Mouse (Mus musculus) adrenal gland, postnatal 10 days (tissue): ENCODE measurements around the gene Pear1. TPM values are rescaled to one million over a fixed set of nuclear protein-coding genes. Genes with fewer than 3 reads are reported as not detected.
"Not testable (repeated sequence)": the region's sequence is repeated elsewhere in the genome, so short reads cannot be mapped to it uniquely, and the experiment has no call there.

Experiments used
- DNase-seq: peaks from one replicate; pipeline ENCODE4 v3.0.0; 2021; ENCODE audit warnings: mixed read lengths
- long read RNA-seq, 2 experiments: library from polyadenylated mRNA; stranded (forward); transcript quantifications; one replicate each; pipeline ENCODE4 v2.0.0; 2021
- total RNA-seq, 2 experiments: library from RNA; stranded (reverse); gene quantifications; 2 replicates each; pipeline ENCODE4 v1.2.3; 2021

Gene Pear1
- 10 to 100 TPM; 29.7 to 30.9 TPM for total RNA-seq
- long read RNA-seq, experiment 1, partial matches to known transcripts: 5 of 7 reads
- long read RNA-seq, experiment 1, other reads (novel, unspliced or antisense): 2 of 7 reads
- long read RNA-seq, experiment 2, full-length matches to known transcripts: 2 of 10 reads
- long read RNA-seq, experiment 2, partial matches to known transcripts: 5 of 10 reads
- long read RNA-seq, experiment 2, other reads (novel, unspliced or antisense): 3 of 10 reads

DNA sequence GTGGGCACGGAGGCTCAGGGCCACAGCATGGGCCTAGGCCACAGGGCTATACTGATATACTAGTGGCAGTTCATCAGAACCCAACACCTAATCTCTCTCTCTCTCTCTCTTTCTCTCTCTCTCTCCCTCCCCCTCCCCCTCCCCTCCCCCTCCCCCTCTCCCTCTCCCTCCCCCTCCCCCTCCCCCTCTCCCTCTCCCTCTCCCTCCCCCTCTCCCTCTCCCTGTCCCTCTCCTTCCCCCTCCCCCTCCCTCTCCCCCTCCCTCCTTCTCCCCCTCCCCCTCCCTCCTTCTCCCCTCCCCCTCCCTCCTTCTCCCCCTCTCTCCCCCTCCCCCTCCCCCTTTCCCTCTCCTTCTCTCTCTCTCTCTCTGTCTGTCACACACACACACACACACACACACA lies at the start of gene Pear1:
Pear1 (minus strand) TSS at position 101 of the 400 bp plus-strand sequence.
- not testable (repeated sequence) for DNase-seq

DNA sequence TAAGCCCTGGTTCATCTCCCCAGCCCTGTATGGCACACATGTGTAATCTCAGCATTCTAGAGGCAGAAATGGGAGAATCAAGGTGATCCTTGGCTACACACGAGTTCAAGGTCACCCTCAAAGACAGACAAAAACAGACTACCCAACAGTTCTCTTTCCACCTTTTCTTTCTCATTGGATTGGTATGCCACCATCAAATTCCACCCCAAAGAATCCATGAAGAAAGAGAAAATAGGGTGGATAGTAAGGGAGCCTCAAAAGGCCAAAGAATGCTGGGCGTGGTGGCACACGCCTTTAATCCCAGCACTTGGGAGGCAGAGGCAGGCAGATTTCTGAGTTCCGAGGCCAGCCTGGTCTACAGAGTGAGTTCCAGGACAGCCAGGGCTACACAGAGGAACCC lies 40.0 kb upstream of the Pear1 start:
- not testable (repeated sequence) for DNase-seq

DNA sequence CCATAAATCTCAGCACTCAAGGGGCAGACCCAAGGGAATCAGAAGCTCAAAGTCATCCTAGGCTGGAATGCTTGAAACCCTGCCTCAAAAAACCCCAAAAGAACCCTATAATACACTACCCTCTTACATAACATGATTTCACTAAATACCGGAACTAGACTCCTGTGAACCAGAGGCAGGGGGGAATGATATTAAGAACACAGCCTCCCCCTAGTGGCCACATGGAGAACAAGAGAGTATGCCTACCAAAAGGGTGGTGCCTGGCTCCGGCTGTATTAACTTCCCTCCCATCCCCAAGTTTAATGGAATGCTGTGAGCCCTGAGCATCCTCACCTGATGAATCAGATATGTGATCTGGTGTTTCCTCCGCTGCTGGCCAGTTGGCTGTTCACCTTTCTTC lies 35.7 kb upstream of the Pear1 start:
- peak; percentile 76 for DNase-seq

DNA sequence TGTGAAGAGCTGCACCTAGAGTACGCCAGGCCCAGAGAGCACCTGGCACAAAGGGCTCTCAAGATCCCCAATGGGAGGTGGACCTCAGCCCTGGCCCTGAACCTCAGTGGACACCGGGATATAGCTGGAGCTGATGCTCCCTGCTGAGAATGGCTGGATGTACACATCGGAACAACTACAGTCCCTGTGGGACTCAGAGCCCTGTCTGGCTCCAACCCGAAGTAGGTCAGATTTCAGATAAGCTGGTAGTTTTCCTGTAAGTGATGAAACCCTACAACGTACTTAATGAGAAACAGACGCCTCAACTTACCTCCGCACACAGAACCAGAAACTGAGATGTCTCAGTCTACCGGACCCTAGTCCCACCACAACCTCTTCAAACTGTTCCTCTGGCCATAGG lies 33.6 kb upstream of the Pear1 start:
- DNase-seq: no peak

DNA sequence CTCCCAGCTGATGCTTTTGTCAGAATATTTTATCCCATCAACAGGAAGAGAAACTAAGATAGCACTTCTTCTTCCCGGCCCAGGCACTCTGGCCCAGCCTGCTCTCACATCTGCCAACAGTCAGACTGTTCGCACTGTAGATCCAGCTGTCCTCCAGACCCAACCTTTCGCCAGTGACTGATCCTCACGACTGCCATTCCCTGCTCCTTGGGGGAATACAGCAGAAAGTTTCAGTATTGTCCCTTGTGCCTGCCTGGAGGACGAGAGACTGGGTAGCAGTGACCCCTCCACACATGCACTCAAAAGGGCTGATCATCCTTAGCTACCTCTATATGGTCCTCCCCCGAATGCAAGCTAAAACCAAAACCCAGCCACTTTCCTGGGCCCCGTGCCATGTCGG lies 31.8 kb upstream of the Pear1 start:
- no peak for DNase-seq

DNA sequence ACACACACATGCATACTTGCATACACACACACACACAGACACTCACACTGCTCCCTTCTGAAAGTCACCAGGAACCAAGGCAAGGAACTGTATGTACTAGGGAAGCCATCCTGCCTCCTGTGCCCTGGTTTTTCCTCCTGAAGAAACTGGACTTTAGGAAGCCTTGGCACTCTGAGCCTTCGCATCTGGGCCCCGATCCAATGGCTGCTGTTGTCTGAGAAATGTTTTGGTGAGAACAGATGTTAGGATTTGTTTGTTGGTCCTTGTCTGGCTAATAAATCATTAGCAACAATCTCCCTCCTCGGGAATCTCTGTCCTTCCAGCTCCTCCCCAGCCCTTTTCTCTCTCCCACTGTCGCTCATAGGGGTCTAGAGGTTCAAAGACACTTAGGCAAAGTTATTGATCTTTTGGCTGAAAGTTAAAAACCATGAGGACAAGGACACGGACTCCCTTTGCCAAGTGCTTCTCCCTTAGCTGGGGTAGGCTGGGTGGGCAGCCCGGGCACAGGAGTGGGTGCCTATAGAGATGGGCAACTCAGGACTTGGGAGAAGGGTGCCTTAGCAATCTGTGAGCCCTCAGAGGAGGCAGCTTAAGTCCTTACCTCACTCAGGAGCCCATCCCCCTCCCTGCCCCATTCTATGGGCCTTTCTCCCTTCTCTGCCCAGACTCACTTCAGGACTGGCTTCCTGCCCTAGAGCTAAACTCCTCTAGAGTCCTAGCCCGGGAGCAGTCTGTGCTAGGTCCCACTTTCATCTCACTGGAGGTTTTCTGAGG lies 30.9 kb upstream of the Pear1 start:
- DNase-seq: peak; percentile 66

DNA sequence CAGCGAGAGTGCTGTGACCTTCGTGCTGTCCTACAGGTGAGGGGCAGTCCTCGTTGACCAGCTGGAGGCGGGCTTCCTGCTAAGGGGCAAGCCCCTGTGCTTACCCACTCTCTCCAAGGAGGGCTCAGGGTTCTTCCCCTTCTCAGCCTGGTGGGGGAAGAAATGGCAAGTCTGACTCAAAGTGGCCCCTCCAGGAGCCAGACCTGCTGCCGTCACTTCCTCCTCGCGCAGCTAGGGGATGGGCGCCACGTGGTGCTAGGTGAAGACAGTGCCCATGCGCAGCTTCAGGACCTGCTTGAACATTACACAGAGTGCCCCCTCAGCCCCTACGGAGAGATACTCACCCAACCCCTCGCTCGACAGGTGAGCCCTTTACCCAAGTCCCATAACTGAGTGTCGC lies 25.0 kb upstream of the Pear1 start:
- no peak for DNase-seq

DNA sequence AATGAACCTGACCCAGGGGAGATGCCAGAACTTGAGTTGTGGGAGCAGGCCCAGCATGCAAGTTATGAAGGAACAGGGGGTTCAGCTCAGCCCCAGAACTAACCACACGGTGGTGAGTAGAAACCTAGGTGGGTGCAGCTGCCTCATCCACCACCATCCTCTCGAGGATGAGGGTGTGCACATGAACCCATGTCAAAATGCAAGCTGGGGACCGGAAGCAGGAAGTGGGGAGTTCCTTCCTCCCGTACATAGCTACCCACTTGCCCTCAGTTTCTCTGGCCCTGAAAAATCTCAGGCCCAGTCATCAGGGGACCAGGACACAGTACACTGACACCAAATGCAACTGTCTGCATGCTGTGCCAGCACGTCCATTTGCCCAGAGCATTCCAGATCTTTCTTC lies 23.6 kb upstream of the Pear1 start:
- DNase-seq: no peak

DNA sequence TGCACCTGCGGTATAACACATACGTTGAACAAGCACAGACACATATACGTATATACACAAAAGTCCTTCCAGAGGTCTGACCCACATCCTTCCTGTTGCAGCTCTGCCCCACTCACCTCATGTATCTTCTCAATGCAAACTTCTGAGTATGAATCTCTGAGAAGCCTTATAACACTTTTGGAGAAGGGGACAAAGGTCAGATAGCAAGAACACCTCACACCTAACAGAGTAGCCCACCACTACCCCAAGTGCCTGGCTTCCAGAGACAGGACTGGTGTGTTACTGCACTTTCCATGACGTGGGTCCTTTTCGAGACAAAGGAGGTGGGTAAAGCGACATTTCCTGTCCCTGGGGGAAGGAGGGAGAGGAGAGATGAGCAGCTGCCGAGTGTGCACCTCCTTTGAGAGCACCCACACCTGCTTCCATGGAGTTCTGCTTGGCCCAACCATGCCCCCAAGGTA lies 22.6 kb upstream of the Pear1 start, which contains the start of gene Sh2d2a:
Sh2d2a (plus strand) TSS at position 106 of the 461 bp plus-strand sequence.
- no peak for DNase-seq

DNA sequence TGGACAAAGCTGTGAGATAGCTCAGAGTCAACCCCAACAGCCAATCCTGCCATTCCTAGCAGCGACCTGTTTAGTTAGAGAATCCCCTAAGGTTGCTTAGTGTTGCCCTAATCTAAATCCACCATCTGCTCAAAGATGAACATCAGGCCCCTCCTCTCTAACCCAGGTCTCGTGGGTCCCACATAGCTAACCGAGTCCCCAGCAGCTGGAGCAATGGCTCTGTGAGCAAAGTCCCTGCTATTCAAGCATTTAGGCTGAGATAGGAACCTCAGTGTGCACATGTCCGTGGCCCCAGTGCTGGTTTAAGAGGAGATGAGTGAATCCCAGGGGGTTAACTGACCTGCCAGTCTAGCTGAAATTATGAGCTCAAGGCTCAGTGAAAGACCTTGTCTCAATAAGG lies 22.1 kb upstream of the Pear1 start:
- no peak for DNase-seq

DNA sequence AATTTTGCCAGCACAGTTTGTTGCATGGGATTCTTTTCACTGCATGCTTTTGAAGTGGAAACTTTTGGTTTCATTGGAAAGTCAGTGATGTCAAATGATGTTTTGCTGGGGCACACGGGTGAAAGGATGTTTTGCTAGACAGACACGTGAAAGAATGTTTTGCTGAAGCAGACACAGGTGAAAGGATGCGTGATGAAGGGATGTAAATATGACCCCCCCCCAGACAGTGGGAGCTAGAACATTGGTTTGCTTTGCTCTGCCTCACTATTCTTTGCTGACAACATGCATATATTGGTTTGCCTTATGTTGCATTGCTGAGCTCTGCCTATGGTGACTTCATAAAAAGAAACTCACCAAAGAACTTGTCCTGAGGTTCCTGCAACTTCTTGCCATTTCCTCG lies 20.9 kb upstream of the Pear1 start:
- DNase-seq: no peak

DNA sequence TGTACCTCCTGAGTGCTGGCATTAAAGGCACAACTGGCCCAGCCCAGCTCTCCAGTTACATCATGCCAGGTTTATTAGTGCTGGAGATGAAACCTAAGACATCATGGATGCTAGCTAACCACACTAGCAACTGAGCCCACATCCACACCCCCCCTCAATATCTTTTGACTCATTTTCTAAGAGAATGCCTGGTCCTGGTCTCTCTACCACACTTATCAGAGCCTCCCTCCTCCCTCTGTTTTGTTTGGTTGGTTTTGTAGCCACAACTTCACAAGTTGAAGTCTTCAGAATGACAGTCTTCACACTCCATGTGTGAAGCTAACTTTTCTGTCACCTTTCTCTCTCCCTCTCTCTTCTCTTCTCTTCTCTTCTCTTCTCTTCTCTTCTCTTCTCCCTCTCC lies 16.8 kb upstream of the Pear1 start:
- DNase-seq: no peak

DNA sequence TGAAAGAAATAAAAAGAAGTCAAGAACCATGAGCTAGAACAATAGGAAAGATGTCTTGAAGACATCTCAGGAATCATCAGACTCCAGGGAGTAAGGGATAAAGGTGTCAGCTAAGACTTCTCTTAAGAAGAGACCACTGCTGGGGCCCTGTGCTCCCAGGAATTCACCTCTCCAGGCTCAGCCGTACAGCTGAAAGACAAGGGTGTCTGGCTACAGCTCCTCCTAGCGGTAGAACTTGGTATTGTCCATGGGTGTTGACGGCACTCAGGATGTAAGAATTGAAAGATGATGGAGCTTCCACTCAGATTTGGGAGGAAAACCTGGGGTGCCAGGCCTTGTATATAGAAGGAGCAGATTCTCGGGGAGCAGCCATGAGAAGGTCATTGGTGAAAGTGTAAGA lies 14.5 kb upstream of the Pear1 start:
- peak; percentile 88 for DNase-seq

DNA sequence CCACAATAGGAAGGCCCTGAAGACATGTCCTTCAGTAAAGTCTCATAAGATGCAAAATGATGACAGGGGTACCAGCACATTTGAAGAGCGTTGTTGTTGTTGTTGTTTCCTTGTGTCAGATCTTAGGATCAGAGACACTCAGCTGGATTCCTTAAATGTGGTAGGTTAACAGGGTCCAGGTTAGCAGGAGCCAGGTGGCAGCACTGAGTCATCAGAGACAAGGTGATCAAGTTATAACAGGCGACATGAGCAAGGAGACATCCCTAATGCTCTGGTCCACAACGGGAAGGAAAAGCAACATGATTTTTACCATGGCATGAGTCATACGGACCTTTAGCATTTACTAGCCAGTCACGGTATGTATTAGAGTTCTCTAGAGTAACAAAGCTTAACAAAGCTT lies 9.4 kb upstream of the Pear1 start:
- no peak for DNase-seq

DNA sequence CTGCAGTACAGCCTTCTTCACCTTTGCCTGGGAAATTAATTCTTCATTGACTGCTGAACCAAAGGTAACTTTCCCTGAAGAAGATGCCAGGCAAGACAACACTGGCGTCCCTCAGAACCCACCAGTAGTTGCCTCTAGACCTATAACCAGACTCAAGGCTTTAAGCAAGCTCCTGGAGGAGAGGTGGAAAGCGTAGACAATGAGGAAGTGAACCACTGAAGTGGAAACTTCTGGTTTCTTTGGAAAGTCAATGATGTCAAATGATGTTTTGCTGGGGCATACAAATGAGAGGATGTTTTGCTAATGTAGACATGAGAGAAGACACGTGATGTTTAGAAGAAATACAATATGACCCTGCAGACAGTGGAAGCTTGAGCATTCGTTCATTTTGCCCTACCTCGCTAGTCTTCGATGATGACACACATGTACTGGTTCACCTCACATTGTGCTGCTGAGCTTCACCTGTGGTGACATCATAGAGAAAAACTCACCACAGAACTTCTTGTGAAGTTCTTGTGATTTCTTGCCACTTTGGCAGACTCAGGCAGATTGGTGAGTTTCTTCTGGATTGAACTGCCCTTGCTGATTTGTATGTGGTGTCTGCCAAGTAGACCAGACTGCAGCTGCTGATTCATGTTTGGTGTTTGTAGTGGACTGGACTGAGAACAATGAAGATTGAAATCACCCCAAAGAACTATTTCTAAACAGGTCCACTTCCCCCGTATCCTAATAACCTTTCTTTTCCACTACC lies 8.2 kb upstream of the Pear1 start:
- DNase-seq: no peak

DNA sequence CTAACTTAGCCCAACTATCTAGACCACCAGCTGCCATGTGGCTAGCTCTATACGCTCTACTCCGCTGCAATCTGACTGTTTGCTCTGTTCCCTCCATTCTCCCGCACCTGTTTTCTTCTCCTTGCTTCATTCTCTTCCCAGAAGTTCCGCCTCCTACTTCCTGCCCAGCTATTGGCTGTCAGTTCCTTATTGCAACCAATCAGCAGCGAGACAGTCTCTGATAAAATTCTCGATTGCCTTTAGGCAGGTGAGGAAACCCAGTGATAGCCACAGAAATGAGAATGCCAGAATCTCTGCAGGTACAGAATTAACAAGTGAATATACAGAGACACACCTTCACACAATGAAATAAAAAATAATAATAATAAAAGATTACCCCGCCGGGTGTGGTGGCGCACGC lies 4.9 kb upstream of the Pear1 start:
- no peak for DNase-seq

DNA sequence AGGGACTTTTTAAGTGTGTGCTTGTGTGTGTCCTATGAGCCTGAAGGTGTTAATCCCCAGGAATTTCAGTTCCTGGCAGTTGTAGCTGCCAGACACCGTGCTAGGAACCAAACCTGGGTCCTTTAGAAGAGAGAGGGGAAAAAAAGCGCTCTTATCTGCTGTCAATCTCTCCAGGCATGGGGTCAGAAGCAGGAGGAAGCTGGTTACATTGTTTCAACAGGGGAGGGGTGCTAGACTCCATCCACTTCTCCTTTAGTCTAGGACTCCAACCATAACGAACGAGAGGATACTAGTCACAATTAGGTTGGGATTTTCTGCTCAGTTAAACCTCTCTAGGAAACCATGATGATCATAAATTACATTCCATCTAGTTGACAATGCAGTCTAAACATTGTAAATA lies 4.3 kb upstream of the Pear1 start:
- DNase-seq: no peak

DNA sequence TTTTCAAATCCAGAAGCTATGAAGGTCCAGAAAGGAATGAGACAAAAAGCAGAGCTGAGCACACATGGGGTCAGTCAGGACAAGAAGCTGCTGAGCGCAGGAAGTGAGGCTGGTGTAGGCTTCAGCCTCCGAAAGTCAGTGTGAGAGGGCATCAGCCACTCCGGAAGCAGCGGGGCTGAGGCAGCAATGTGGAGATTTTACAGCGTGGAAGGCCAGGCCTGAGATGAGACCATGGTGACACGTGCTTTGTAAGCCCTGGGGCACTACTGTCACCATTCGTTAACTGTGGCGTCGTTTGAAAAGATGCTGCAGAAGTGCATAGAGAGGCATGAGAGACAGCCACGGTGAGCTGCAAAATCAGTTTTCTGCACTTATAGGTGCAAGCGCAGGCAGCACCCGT lies 5.9 kb downstream of the Pear1 start:
- no peak for DNase-seq

DNA sequence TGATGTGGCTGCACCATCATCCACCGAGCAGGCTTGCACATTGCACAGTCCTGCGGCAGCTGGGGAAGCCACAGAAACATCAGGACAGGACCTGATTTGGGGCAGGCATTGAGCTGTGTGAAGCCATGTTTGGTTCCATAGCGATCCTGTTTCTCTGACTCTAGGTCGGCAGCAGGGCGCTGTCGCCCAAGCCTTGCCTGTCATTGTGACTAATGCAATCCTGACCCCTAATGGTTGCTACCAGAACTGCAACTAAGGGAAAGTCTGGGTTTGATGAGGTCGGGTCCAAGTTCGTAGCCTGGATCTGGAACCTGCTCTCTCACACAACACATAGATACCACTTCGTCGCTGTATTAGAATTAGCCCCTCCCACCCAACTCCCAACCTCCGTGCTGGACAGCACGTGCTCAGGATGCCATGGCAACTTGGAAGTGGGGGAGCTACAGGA lies 7.4 kb downstream of the Pear1 start:
- peak; percentile 86 for DNase-seq

DNA sequence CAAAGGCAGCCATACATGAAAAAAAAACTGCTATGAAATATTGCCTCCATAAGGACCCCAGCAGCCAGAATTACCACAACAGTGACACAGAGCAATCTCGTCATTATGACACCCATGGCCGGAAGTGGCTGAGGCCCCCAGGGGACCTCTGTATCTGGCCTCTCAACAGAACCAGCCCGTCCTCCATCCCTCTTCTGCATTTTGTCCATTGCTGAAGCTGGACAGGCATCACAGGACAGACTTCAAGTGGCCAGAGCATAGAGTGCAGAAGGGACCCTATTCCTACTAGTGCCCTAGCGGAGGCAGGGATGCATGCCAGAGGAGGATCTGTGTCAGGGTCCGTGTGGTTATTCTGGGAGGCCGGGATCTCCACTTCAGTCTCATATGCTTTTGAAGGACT lies 7.9 kb downstream of the Pear1 start:
- DNase-seq: no peak

DNA sequence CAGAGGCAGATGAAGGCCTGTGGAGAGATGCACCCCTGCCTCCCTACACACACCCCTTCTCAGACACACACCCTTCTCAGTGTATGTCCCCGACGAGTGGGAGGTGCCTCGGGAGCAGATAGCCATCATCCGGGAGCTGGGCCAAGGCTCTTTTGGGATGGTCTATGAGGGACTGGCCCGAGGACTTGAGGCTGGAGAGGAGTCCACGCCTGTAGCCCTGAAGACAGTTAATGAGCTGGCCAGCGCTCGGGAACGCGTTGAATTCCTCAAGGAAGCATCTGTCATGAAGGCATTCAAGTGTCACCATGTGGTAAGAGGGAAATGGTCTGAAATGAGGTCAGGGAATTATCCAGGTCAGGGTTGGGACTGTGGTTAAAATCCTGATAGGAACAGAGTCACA lies 11.2 kb downstream of the Pear1 start:
- no peak for DNase-seq

DNA sequence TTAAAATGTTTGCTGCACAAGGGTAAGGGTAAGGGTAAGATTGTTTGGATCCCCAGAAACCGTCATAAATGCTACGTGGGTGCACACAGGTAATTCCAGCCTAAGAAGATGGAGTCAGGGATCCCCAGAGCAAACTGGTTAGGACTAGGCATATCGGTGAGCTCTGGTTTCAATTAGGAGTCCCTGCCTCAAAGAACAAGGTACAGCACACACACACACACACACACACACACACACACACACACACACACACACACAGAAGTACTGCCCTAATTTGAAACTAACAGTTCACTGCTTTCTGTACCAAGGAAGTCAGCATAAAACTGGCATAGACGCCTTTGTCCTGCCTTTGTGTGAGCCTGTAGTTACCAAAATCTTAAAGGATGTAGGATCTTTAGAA lies 11.7 kb downstream of the Pear1 start:
- no peak for DNase-seq

DNA sequence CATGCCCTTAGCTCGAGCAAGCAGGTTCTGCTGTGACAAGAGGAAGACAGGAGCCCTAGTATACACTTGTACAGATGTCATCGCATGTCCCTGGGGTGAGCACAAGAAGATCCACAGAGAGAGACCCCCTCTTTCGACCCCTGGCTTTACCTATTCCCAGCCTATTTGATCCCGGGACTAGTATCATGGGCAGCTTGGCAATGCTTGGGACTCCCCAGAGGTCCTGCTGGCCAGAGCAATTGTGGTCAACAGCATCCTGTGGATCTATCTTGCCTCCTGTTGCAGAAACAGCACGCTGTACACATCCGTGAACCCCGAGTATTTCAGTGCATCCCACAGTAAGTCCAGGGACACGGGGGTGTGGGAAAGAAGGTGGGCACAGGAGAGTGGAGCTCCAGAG lies 12.8 kb downstream of the Pear1 start:
- no peak for DNase-seq
